Mouse (Mus musculus) CH12.LX (cell line): ENCODE data around the gene Ppie. TPM values are rescaled to one million over a fixed set of nuclear protein-coding genes. Genes with fewer than 3 reads are reported as not detected.
"Not testable (repeated sequence)": the region's sequence is repeated elsewhere in the genome, so short reads cannot be mapped to it uniquely, and the experiment has no call there.

Experiments used
- DNase-seq: peaks from one replicate; pipeline ENCODE4 v3.0.0-alpha.2; 2013; ENCODE audit errors: extremely low read depth
- H3K27ac ChIP-seq: 2 replicates; pipeline ENCODE4 v1.5.1; 2012; ENCODE audit warnings: low read depth, mild to moderate bottlenecking, control low read depth, moderate library complexity; ENCODE audit not compliant: insufficient read depth
- H3K27me3 ChIP-seq: replicated peaks from 2 replicates; pipeline ENCODE3; 2012; ENCODE audit warnings: inconsistent platforms
- H3K36me3 ChIP-seq, 2 experiments: replicated peaks in 1 of 2; 2 replicates each; pipeline versions ENCODE3 to v1.6.1; 2012; ENCODE audit warnings: inconsistent platforms in 1 of 2, low read length in 1 of 2, mild to moderate bottlenecking in 1 of 2, mixed read lengths in 1 of 2, moderate library complexity in 1 of 2; ENCODE audit not compliant: control insufficient read depth in 1 of 2, insufficient read depth in 1 of 2
- H3K4me1 ChIP-seq, 2 experiments: 2 replicates each; pipeline ENCODE4 v1.6.1; 2012; ENCODE audit warnings: inconsistent platforms in 1 of 2, moderate library complexity in 1 of 2; ENCODE audit not compliant: insufficient read depth in 2 of 2, control insufficient read depth in 1 of 2
- H3K4me2 ChIP-seq: 2 replicates; pipeline ENCODE4 v1.6.1; 2012; ENCODE audit warnings: low read depth, mild to moderate bottlenecking, control low read depth; ENCODE audit not compliant: poor library complexity, insufficient read depth, severe bottlenecking
- H3K4me3 ChIP-seq, 3 experiments: fragments of 150-350 bp in 1 of 3; sonication (generic) in 1 of 3; replicated peaks in 1 of 3; 2 replicates each; pipeline versions ENCODE3 to v1.5.1; 2011 to 2012; ENCODE audit warnings: low read depth in 2 of 3, low read length in 2 of 3, mild to moderate bottlenecking in 2 of 3, moderate library complexity in 2 of 3, control low read depth in 1 of 3, improper control_type of control experiment in 1 of 3, inconsistent platforms in 1 of 3, mixed read lengths in 1 of 3; ENCODE audit not compliant: poor library complexity in 1 of 3
- H3K79me2 ChIP-seq: replicated peaks from 2 replicates; pipeline ENCODE4 v1.6.1; 2012; ENCODE audit warnings: mild to moderate bottlenecking, moderate library complexity; ENCODE audit not compliant: control insufficient read depth, poor library complexity, insufficient read depth, severe bottlenecking; ENCODE audit errors: extremely low read depth
- H3K9ac ChIP-seq: 2 replicates; pipeline ENCODE4 v1.6.1; 2012; ENCODE audit warnings: low read depth, mild to moderate bottlenecking, control low read depth, moderate library complexity; ENCODE audit not compliant: insufficient read depth
- H3K9me3 ChIP-seq: replicated peaks from 2 replicates; pipeline ENCODE3; 2012; ENCODE audit warnings: low read length, inconsistent platforms, mixed read lengths
- CHD1 ChIP-seq: IDR thresholded peaks from 2 replicates; pipeline ENCODE4 v1.6.1; 2012; ENCODE audit warnings: low read depth, low read length, improper control_type of control experiment, inconsistent platforms
- E2F4 ChIP-seq: IDR thresholded peaks from 2 replicates; pipeline ENCODE4 v1.6.1; 2011; ENCODE audit warnings: low read depth, low read length, improper control_type of control experiment; ENCODE audit not compliant: insufficient replicate concordance
- EP300 ChIP-seq: IDR thresholded peaks from 2 replicates; pipeline ENCODE4 v1.6.1; 2011; ENCODE audit warnings: low read length, improper control_type of control experiment
- IRF4 ChIP-seq: IDR thresholded peaks from 2 replicates; pipeline ENCODE4 v1.6.1; 2014; ENCODE audit warnings: low read depth, mild to moderate bottlenecking, inconsistent platforms, low read length, improper control_type of control experiment
- JUND ChIP-seq: conservative IDR thresholded peaks from 2 replicates; pipeline ENCODE4 v1.6.1; 2011; ENCODE audit warnings: low read depth, low read length, improper control_type of control experiment
- MAFK ChIP-seq: IDR thresholded peaks from 2 replicates; pipeline ENCODE4 v1.6.1; 2011; ENCODE audit warnings: low read length, improper control_type of control experiment; ENCODE audit not compliant: insufficient replicate concordance
- MAX ChIP-seq: IDR thresholded peaks from 2 replicates; pipeline ENCODE4 v1.6.1; 2011; ENCODE audit warnings: low read length, improper control_type of control experiment
- MEF2A ChIP-seq: IDR thresholded peaks from 2 replicates; pipeline ENCODE4 v1.6.1; 2014; ENCODE audit warnings: low read depth, mild to moderate bottlenecking, inconsistent platforms, low read length, improper control_type of control experiment, borderline replicate concordance
- NRF1 ChIP-seq: IDR thresholded peaks from 2 replicates; pipeline ENCODE4 v1.6.1; 2014; ENCODE audit warnings: low read depth, mild to moderate bottlenecking, inconsistent platforms, low read length, improper control_type of control experiment, moderate library complexity
- RAD21 ChIP-seq: IDR thresholded peaks from 2 replicates; pipeline ENCODE4 v1.6.1; 2011; ENCODE audit warnings: low read depth, mild to moderate bottlenecking, low read length, improper control_type of control experiment, moderate library complexity
- SIN3A ChIP-seq: IDR thresholded peaks from 2 replicates; pipeline ENCODE4 v1.6.1; 2012; ENCODE audit warnings: low read length, improper control_type of control experiment, inconsistent platforms
- UBTF ChIP-seq: IDR thresholded peaks from 2 replicates; pipeline ENCODE4 v1.6.1; 2012; ENCODE audit warnings: low read depth, mild to moderate bottlenecking, inconsistent platforms, low read length, improper control_type of control experiment, moderate library complexity
- USF2 ChIP-seq: conservative IDR thresholded peaks from 2 replicates; pipeline ENCODE4 v1.6.1; 2011; ENCODE audit warnings: low read depth, low read length, improper control_type of control experiment
- ZC3H11A ChIP-seq: IDR thresholded peaks from 2 replicates; pipeline ENCODE4 v1.6.1; 2012; ENCODE audit warnings: low read depth, mild to moderate bottlenecking, inconsistent platforms, low read length, improper control_type of control experiment
- dilution Hi-C: fragments of 300-500 bp; cut with MboI; formaldehyde crosslinking; loops from 2 replicates; pipeline ENCODE4 v1.14.3; 2020; ENCODE audit warnings: low sequenced_read_pairs; ENCODE audit not compliant: extremely low pct_unique_long_range_greater_than_20kb, extremely low pct_ligation_motif_present
- in situ Hi-C: fragments of 300-500 bp; cut with MboI; formaldehyde crosslinking; loops from 3 replicates; pipeline ENCODE4 v1.14.3; 2019; ENCODE audit warnings: low sequenced_read_pairs, low pct_ligation_motif_present, low pct_unique_long_range_greater_than_20kb, mixed read lengths
- polyA plus RNA-seq: library from polyadenylated mRNA; unstranded; fragments of >175 nt; gene quantifications from 2 replicates; pipeline ENCODE4 v1.2.1, GENCODE M21; 2012; ENCODE audit warnings: low read depth; ENCODE audit not compliant: insufficient read length
- total RNA-seq, 2 experiments: library from RNA; depleted of rRNA; stranded (reverse); fragments of 300-350 nt in 1 of 2; fragments of >200 nt in 1 of 2; gene quantifications; 2 replicates each; pipeline ENCODE4 v1.2.3; 2012 to 2014

Ppie gene
- total and polyA plus RNA-seq, 3 experiments, result 68.3 to 89.4 (median 86.8) TPM

- H3K79me2 ChIP-seq, result no peaks in the 10 kb centered on the region
- no peaks in the 10 kb centered on the region for H3K9me3 ChIP-seq
- H3K4me2 ChIP-seq, result no peak overlapping the region
- no peaks in the 10 kb centered on the region for H3K27me3 ChIP-seq
- H3K27ac ChIP-seq, result no peak overlapping the region
- TF ChIP-seq E2F4, result no peak
- TF ChIP-seq USF2, result no peak
- TF ChIP-seq MAX, result no peak
- TF ChIP-seq IRF4, result no peak
- TF ChIP-seq SIN3A, result no peak
- TF ChIP-seq RAD21, result no peak
- TF ChIP-seq NRF1, result no peak
- no peak for TF ChIP-seq MAFK
- TF ChIP-seq ZC3H11A, result no peak
- TF ChIP-seq MEF2A, result no peak
- no peak for TF ChIP-seq JUND
- TF ChIP-seq CHD1, result no peak
- H3K9ac ChIP-seq, result no peak overlapping the region
- peaks cover 26 to 46% of the 10 kb centered on the region in 2 experiments for H3K36me3 ChIP-seq
- in situ Hi-C loops, result no loop called here
- no peaks in the 10 kb centered on the region for H3K4me1 ChIP-seq
- DNase-seq, result no peak
- dilution Hi-C loops, result no loop called here
- H3K4me3 ChIP-seq, result no peak overlapping the region
These were observed 18.5 kb downstream of the Ppie start for GRCm38 (mm10) chr4:123121286-123121685.

- dilution Hi-C loops, H3K4me3 ChIP-seq, H3K9ac ChIP-seq, H3K27me3 ChIP-seq, DNase-seq, H3K27ac ChIP-seq, in situ Hi-C loops, H3K9me3 ChIP-seq, H3K4me2 ChIP-seq, H3K79me2 ChIP-seq, H3K36me3 ChIP-seq, H3K4me1 ChIP-seq: not testable (repeated sequence)
These were observed 23.1 kb downstream of the Ppie start for GRCm38 (mm10) chr4:123116640-123117039.

- Histone ChIP-seq H3K4me1 (no peaks in the 10 kb centered on the region), H3K27ac (no peak within 1 kb of the TSS), H3K79me2 (no peaks in the 10 kb centered on the region), H3K4me3 (no peak within 1 kb of the TSS), H3K9ac (no peak within 1 kb of the TSS), H3K9me3 (no peaks in the 10 kb centered on the region), H3K36me3 (peaks cover 0 to 2% of the 10 kb centered on the region in 2 experiments), H3K27me3 (peaks cover 2% of the 10 kb centered on the region), H3K4me2 (no peak within 1 kb of the TSS)
- dilution Hi-C loops (no loop called here), in situ Hi-C loops (no loop called here)
- no peak for TF ChIP-seq UBTF
- no peak for TF ChIP-seq EP300
- DNase-seq, result no peak
These were observed 23.7 kb downstream of the Ppie start, which contains the start of gene Oxct2b for GRCm38 (mm10) chr4:123116011-123116410. Gene Oxct2b, plus strand, starts transcription at chr4:123116266.

GRCm38 (mm10) chr4:123114651-123115050, 25.1 kb downstream of the Ppie start:
- H3K79me2 ChIP-seq, H3K9ac ChIP-seq, in situ Hi-C loops, H3K27ac ChIP-seq, H3K4me1 ChIP-seq, H3K27me3 ChIP-seq, H3K4me2 ChIP-seq, H3K36me3 ChIP-seq, H3K4me3 ChIP-seq, DNase-seq, dilution Hi-C loops, H3K9me3 ChIP-seq: not testable (repeated sequence)
